Mouse (Mus musculus): ENCODE data around the gene Ddx23. TPM values are rescaled to one million over a fixed set of nuclear protein-coding genes. Genes with fewer than 3 reads are reported as not detected.
A peak's percentile ranks its signal among the peaks of the same experiment; 100 is the strongest.

Ddx23 gene
- polyA plus RNA-seq, 1 experiment from 2014 or later = 34.5 TPM

- ATAC-seq (ENCODE audit: low FRiP score, low read depth) = no peak
- WGBS = 76% methylated on average over 7 of the region's 7 CpGs
- no peak overlapping the region for H3K9ac ChIP-seq
- H3K27ac ChIP-seq = no peak overlapping the region
- H3K4me3 ChIP-seq = no peak overlapping the region
- H3K4me2 ChIP-seq (replicated peaks) = no peak overlapping the region
- H3K27me3 ChIP-seq = peaks cover 33% of the 10 kb centered on the region
- peaks cover 37% of the 10 kb centered on the region for H3K4me1 ChIP-seq
- H3K36me3 ChIP-seq = no peaks in the 10 kb centered on the region
- no peaks in the 10 kb centered on the region for H3K9me3 ChIP-seq
Observed at GRCm38 (mm10) chr15:98626487-98627212, 36.0 kb downstream of the Ddx23 start.

- no peaks in the 10 kb centered on the region for H3K9me3 ChIP-seq
- peaks cover 28% of the 10 kb centered on the region for H3K27me3 ChIP-seq
- H3K4me3 ChIP-seq = no peak overlapping the region
- H3K4me1 ChIP-seq = peaks cover 31% of the 10 kb centered on the region
- H3K9ac ChIP-seq = no peak overlapping the region
- WGBS = 31% methylated on average over 8 of the region's 8 CpGs
- no peak overlapping the region for H3K4me2 ChIP-seq (replicated peaks)
- no peak overlapping the region for H3K27ac ChIP-seq
- ATAC-seq (ENCODE audit: low FRiP score, low read depth) = no peak
- no peaks in the 10 kb centered on the region for H3K36me3 ChIP-seq
Observed at GRCm38 (mm10) chr15:98626078-98626477, 36.6 kb downstream of the Ddx23 start.

- H3K4me2 ChIP-seq (replicated peaks) = no peak overlapping the region
- no peak overlapping the region for H3K27ac ChIP-seq
- H3K9ac ChIP-seq = no peak overlapping the region
- no peaks in the 10 kb centered on the region for H3K36me3 ChIP-seq
- 47% methylated on average over 5 of the region's 5 CpGs for WGBS
- H3K4me3 ChIP-seq = no peak overlapping the region
- ATAC-seq (ENCODE audit: low FRiP score, low read depth) = no peak
- peaks cover 8% of the 10 kb centered on the region; the same call in 1 of the 2 replicates for H3K27me3 ChIP-seq
- H3K9me3 ChIP-seq = no peaks in the 10 kb centered on the region
- H3K4me1 ChIP-seq = peaks cover 8% of the 10 kb centered on the region
Observed at GRCm38 (mm10) chr15:98623361-98623821, 39.3 kb downstream of the Ddx23 start.

GRCm38 (mm10) chr15:98622721-98623120 is 40.0 kb downstream of the Ddx23 start:
- WGBS = 21% methylated on average over 6 of the region's 6 CpGs
- no peaks in the 10 kb centered on the region for H3K36me3 ChIP-seq
- no peak overlapping the region for H3K4me2 ChIP-seq (replicated peaks)
- H3K27ac ChIP-seq = no peak overlapping the region
- H3K9me3 ChIP-seq = no peaks in the 10 kb centered on the region
- no peak for ATAC-seq (ENCODE audit: low FRiP score, low read depth)
- H3K9ac ChIP-seq = no peak overlapping the region
- H3K4me3 ChIP-seq = no peak overlapping the region
- peaks cover 4% of the 10 kb centered on the region; the same call in 1 of the 2 replicates for H3K4me1 ChIP-seq
- peaks cover 8% of the 10 kb centered on the region; the same call in 1 of the 2 replicates for H3K27me3 ChIP-seq

GRCm38 (mm10) chr15:98622199-98622598 is 40.5 kb downstream of the Ddx23 start:
- H3K36me3 ChIP-seq = no peaks in the 10 kb centered on the region
- H3K9ac ChIP-seq = no peak overlapping the region
- no peaks in the 10 kb centered on the region for H3K9me3 ChIP-seq
- H3K27ac ChIP-seq = no peak overlapping the region
- H3K4me3 ChIP-seq = no peak overlapping the region
- H3K4me1 ChIP-seq = peaks cover 4% of the 10 kb centered on the region; the same call in 1 of the 2 replicates
- peaks cover 8% of the 10 kb centered on the region; the same call in 1 of the 2 replicates for H3K27me3 ChIP-seq
- H3K4me2 ChIP-seq (replicated peaks) = no peak overlapping the region
- no peak for ATAC-seq (ENCODE audit: low FRiP score, low read depth)
- 9% methylated on average over 7 of the region's 7 CpGs for WGBS

GRCm38 (mm10) chr15:98617176-98617537 is 45.5 kb downstream of the Ddx23 start:
- ATAC-seq (ENCODE audit: low FRiP score, low read depth) = peak; percentile 49

GRCm38 (mm10) chr15:98616362-98617175 is 46.1 kb downstream of the Ddx23 start:
- Histone ChIP-seq H3K27ac (no peak overlapping the region), H3K36me3 (no peaks in the 10 kb centered on the region), H3K9ac (peak overlapping the region; percentile 31; the same call in 1 of the 2 replicates), H3K4me3 (peak overlapping the region; percentile 21; the same call in 1 of the 2 replicates), H3K4me1 (peaks cover 33% of the 10 kb centered on the region), H3K4me2 (replicated peaks) (peak overlapping the region; percentile 52), H3K27me3 (no peaks in the 10 kb centered on the region), H3K9me3 (no peaks in the 10 kb centered on the region)
- WGBS = 21% methylated on average over 20 of the region's 20 CpGs
- ATAC-seq (ENCODE audit: low FRiP score, low read depth) = 0 out of 2 replicates have a peak, but pooled peaks have one; percentile 27

More at GRCm38 (mm10) chr15:98617176-98617537, 45.5 kb downstream of the Ddx23 start:
- Histone ChIP-seq H3K4me1 (peaks cover 34% of the 10 kb centered on the region), H3K9me3 (no peaks in the 10 kb centered on the region), H3K4me3 (peak overlapping the region; percentile 21; the same call in 1 of the 2 replicates), H3K4me2 (replicated peaks) (peak overlapping the region; percentile 52), H3K36me3 (no peaks in the 10 kb centered on the region), H3K27ac (no peak overlapping the region), H3K27me3 (peaks cover under 1% of the 10 kb centered on the region; the same call in 1 of the 2 replicates), H3K9ac (0 out of 2 replicates have a peak overlapping the region, but pooled peaks have one; percentile 19)
- under 1% methylated on average over 12 of the region's 12 CpGs for WGBS

- no peak overlapping the region for H3K4me3 ChIP-seq
- H3K27ac ChIP-seq = no peak overlapping the region
- H3K27me3 ChIP-seq = no peaks in the 10 kb centered on the region
- 69% methylated on average over 6 of the region's 6 CpGs for WGBS
- ATAC-seq (ENCODE audit: low FRiP score, low read depth) = no peak
- peaks cover 33% of the 10 kb centered on the region for H3K4me1 ChIP-seq
- no peaks in the 10 kb centered on the region for H3K9me3 ChIP-seq
- no peak overlapping the region for H3K4me2 ChIP-seq (replicated peaks)
- no peaks in the 10 kb centered on the region for H3K36me3 ChIP-seq
- no peak overlapping the region for H3K9ac ChIP-seq
Observed at GRCm38 (mm10) chr15:98615751-98616150, 46.9 kb downstream of the Ddx23 start.

GRCm38 (mm10) chr15:98614971-98615370 is 47.7 kb downstream of the Ddx23 start:
- Histone ChIP-seq H3K36me3 (no peaks in the 10 kb centered on the region), H3K9me3 (no peaks in the 10 kb centered on the region), H3K4me3 (no peak overlapping the region), H3K9ac (peak overlapping the region; percentile 35; the same call in 1 of the 2 replicates), H3K4me2 (replicated peaks) (no peak overlapping the region), H3K27me3 (no peaks in the 10 kb centered on the region), H3K4me1 (peaks cover 33% of the 10 kb centered on the region), H3K27ac (peak overlapping the region; percentile 55; the same call in 1 of the 2 replicates)
- ATAC-seq (ENCODE audit: low FRiP score, low read depth) = no peak
- WGBS = 23% methylated on average over 6 of the region's 6 CpGs

GRCm38 (mm10) chr15:98614551-98614950 is 48.1 kb downstream of the Ddx23 start:
- ATAC-seq (ENCODE audit: low FRiP score, low read depth) = no peak
- 32% methylated on average over 9 of the region's 9 CpGs for whole genome bisulfite sequencing
- H3K4me2 ChIP-seq (replicated peaks) = no peak overlapping the region
- H3K9ac ChIP-seq = peak overlapping the region; percentile 35; the same call in 1 of the 2 replicates
- peak overlapping the region; percentile 55; the same call in 1 of the 2 replicates for H3K27ac ChIP-seq
- H3K36me3 ChIP-seq = no peaks in the 10 kb centered on the region
- no peaks in the 10 kb centered on the region for H3K9me3 ChIP-seq
- H3K4me1 ChIP-seq = peaks cover 33% of the 10 kb centered on the region
- no peak overlapping the region for H3K4me3 ChIP-seq
- no peaks in the 10 kb centered on the region for H3K27me3 ChIP-seq

- WGBS = 92% methylated on average over 3 of the region's 3 CpGs
- Histone ChIP-seq H3K36me3 (no peaks in the 10 kb centered on the region), H3K27ac (no peak overlapping the region), H3K9me3 (no peaks in the 10 kb centered on the region), H3K4me3 (no peak overlapping the region), H3K4me1 (peaks cover 46% of the 10 kb centered on the region), H3K4me2 (replicated peaks) (no peak overlapping the region), H3K9ac (no peak overlapping the region), H3K27me3 (no peaks in the 10 kb centered on the region)
- no peak for ATAC-seq (ENCODE audit: low FRiP score, low read depth)
Observed at GRCm38 (mm10) chr15:98612229-98612628, 50.5 kb downstream of the Ddx23 start.
